Mouse (Mus musculus): Measurements from ENCODE around the gene Btnl4. TPM values are rescaled to one million over a fixed set of nuclear protein-coding genes. Genes with fewer than 3 reads are reported as not detected.
"Not testable (repeated sequence)": the region's sequence is repeated elsewhere in the genome, so short reads cannot be mapped to it uniquely, and the experiment has no call there.

Gene Btnl4
- not detected for total RNA-seq (2021)
- long read RNA-seq, experiment 1 = 0 reads
- long read RNA-seq, experiment 2 = 0 reads

DNA sequence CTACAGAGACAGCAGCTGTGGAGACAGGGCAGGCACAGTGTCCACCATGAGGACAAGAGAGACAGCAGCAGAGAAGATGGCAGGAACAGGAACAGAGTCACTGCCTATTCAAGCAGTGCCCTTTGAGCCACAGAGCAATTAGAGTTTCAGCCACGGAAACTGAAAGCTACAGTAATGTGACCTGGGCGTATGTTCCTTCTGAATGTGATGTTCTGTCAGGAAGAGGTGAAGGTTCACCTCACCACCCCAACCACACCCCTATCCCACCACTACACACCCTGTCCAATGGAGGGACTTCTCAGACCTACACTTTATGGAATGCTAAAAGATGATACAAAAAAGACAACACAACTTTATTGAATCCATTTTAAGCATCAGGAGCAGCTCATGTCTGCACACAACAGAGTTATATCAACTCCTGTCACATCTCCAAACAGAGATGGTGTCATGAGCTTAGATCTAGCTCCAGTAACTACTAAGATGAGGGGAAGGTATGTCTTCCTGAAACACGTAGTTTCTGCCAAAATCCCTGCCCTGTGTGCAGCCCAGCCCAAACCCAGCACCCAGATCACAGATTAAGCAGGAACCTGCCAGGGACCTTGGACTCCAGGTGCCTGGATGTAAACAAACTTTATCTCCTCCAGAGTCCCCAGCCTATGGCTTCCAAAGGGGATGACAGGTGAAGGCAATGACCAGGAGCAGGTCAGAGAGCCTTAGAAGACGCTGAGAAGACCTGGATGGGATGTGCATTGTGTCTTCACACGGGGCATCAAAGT is at the start of gene Btnl4:
Gene Btnl4 (minus strand): TSS at position 81 of the 776 bp plus-strand sequence.
- DNase-seq (ENCODE audit: low spot score in 2 of 2) = not testable (repeated sequence)

DNA sequence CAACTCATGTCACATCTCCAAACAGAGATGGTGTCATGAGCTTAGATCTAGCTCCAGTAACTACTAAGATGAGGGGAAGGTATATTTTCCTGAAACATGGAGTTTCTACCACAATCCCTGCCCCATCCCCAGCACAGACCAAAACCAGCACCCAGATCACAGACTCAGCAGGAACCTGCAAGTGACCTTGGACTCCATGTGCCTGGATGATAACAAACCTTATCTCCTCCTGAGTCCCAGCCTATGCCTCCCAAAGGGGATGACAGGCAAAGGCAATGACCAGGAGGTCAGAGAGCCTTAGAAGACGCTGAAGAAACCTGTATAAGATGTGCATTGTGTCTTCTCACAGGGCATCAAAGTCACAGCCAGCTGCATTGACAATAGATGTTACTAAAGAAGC is 41.9 kb upstream of the Btnl4 start:
- DNase-seq (ENCODE audit: low spot score in 2 of 2) = no peak

DNA sequence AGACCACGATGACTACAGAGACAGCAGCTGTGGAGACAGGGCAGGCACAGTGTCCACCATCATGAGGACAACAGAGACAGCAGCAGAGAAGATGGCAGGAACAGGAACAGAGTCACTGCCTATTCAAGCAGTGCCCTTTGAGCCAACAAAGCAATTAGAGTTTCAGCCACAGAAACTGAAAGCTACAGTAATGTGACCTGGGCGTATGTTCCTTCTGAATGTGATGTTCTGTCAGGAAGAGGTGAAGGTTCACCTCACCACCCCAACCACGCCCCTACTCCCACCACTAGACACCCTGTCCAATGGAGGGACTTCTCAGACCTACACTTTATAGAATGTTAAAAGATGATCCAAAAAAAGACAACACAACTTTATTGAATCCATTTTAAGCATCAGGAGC is 41.5 kb upstream of the Btnl4 start:
- not testable (repeated sequence) for DNase-seq (ENCODE audit: low spot score in 2 of 2)

DNA sequence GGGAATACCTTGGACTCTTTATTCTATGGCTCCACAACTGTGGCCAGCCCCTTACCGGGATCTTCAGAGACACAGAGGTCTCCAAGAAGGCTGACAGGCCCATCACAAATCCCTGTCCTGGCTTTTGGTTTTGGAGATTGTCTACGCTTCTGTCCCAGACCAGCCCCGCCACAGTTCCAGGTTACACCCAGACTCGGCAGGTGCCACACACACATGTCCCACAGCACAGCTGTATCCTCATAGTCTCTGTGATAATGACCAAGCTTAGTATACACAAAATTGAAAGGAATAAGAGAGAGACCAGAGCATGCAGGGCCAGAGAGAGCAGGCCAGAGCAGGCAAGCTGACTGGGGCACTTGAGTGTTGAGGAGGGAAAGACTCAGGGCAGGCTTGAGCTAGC is 40.7 kb upstream of the Btnl4 start:
- DNase-seq (ENCODE audit: low spot score in 2 of 2) = no peak

DNA sequence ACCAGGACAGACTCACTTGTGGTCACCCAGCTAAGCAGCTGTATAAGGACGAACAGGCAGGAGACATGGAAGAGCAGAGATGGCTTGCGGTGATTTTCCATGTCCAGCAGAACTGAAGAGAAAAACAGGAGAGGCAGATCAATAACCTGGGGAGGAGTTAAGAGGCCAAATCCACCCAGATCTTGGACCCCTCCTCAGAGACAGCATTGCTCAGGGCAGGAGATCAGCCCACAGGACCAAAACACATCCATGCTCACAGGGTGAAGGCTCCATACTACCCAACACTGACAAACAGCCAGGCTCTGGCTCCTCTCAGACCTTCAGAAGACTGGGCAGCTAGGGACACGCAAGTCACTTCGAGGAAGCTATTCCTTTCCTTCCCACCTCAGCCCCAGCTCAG is 40.1 kb upstream of the Btnl4 start, which contains the start of gene Btnl6:
Gene Btnl6 (minus strand): TSS at position 101 of the 400 bp plus-strand sequence.
- no peak for DNase-seq (ENCODE audit: low spot score in 2 of 2)

DNA sequence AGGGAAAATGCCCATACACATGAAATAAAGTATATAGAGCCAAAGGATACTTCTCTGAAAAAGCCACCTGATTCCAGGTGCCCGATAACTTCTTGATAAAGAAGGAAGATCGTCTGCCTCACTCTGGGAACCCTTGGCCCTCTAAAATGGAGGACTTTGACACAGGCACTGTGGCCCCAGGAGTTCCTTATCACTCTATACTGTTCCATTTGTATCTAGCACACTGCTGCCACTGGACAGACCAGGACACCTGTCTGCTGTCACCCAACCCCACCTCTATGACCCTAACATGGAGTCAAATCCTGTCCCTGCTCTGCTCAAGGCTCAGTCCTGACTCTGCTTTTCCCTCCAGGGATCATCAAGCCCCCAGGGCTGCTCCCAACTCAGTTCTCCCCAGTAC is 39.4 kb upstream of the Btnl4 start:
- no peak for DNase-seq (ENCODE audit: low spot score in 2 of 2)

DNA sequence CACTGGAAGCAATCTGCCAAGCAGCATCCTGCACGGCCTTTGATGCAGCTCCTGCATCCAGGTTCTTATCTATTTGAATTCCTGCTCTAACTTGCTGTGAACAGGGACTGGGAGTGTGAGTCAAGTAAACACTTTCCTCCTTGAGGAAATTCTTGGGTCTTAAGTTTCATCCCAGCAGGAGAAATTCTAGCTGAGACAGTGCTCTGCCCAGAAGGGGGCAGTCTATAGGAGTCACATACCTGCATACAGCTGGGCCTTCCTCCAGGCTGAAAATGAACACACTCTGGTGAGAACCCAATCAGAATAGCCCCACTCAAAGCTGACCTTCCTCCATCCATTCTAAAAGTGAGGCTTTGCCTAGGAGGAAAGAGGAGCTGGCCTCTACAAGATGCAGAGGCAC is 34.6 kb upstream of the Btnl4 start:
- not testable (repeated sequence) for DNase-seq (ENCODE audit: low spot score in 2 of 2)

DNA sequence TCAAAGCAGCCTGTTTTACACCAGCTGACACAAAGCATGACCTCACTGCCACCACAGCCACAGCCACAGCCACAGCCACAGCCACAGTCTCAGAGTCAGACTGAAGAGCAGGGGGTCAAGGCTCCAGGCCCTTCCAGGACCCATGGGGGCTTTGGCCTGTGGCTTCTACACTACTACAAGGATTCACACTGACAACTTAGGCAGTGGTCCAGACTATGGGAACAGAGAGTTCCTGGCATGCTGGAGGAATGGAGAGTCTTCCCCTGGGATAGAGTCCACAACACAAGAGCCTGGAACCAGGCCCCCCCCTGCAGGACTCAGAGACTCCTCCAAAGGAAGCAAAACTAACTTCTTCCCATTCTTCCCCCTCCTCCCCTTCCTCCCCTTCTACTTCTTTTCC is 30.5 kb upstream of the Btnl4 start:
- no peak for DNase-seq (ENCODE audit: low spot score in 2 of 2)

DNA sequence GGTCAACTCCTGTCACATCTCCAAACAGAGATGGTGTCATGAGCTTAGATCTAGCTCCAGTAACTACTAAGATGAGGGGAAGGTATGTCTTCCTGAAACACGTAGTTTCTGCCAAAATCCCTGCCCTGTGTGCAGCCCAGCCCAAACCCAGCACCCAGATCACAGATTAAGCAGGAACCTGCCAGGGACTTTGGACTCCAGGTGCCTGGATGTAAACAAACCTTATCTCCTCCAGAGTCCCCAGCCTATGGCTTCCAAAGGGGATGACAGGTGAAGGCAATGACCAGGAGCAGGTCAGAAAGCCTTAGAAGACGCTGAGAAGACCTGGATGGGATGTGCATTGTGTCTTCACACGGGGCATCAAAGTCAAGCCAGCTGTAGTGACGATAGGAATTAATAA is 20.6 kb upstream of the Btnl4 start:
- DNase-seq (ENCODE audit: low spot score in 2 of 2) = not testable (repeated sequence)

DNA sequence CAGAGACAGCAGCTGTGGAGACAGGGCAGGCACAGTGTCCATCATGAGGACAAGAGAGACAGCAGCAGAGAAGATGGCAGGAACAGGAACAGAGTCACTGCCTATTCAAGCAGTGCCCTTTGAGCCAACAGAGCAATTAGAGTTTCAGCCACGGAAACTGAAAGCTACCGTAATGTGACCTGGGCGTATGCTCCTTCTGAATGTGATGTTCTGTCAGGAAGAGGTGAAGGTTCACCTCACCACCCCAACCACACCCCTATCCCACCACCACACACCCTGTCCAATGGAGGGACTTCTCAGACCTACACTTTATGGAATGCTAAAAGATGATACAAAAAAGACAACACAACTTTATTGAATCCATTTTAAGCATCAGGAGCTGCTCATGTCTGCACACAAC is 20.2 kb upstream of the Btnl4 start:
- not testable (repeated sequence) for DNase-seq (ENCODE audit: low spot score in 2 of 2)

DNA sequence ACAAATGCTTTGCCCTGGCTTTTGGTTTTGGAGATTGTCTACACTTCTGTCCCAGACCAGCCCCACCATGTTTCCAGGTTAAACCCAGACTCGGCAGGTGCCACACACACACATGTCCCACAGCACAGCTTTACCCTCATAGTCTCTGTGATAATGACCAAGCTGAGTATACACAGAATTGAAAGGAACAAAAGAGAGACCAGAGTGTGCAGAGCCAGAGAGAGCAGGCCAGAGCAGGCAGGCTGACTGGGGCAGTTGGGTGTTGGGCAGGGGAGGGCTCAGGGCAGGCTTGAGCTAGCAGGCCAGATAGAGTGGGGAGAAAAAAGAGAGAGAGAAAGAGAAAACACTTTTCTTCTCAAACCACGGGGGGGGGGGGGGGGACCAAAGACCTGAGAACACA is 19.4 kb upstream of the Btnl4 start:
- DNase-seq (ENCODE audit: low spot score in 2 of 2) = no peak

DNA sequence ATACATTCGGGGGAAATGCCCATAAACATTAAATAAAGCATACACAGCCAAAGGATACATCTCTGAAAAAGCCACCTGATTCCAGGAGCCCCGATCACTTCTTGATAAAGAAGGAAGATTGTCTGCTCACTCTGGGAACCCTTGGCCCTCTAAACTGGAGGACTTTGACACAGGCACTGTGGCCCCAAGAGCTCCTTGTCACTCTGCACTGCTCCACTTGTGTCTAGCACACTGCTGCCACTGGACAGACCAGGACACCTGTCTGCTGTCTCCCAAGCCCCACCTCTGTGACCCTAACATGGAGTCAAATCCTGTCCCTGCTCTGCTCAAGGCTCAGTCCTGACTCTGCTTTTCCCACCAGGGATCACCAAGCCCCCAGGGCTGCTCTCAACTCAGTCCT is 18.0 kb upstream of the Btnl4 start:
- not testable (repeated sequence) for DNase-seq (ENCODE audit: low spot score in 2 of 2)

DNA sequence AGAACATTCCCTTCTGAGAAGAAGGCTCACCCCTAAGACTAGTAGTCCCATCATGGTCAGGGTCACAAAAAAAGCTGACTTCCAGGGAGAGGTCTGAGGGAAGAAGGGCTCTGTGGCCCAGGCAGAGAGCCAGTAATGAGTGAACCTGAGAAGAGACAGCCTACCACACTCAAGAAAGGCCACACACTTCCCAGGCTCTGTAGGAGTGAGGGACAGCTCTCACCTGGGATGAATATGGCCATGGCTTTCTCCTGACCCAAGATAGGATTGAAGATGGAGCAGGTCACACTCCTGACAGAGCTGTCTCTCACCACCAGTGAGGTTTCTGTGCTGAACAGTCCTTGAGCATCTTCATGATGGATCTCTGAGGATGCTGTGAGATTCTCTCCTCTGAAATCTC is 15.7 kb upstream of the Btnl4 start:
- DNase-seq (ENCODE audit: low spot score in 2 of 2) = no peak

DNA sequence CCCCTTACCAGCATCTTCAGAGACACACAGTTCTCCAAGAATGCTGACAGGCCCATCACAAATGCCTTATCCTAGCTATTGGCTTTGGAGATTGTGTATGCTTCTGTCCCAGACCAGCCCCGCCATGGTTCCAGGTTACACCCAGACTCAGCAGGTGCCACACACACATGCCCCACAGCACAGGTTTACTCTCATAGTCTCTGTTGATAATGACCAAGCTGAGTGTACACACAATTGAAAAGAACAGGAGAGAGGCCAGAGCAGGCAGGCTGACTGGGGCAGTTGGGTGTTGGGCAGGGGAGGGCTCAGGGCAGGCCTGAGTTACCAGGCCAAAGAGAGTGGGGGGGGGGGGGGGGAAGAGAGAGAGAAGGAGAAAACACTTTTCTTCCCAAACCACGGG is 691 bp downstream of the Btnl4 start:
- no peak for DNase-seq (ENCODE audit: low spot score in 2 of 2)

DNA sequence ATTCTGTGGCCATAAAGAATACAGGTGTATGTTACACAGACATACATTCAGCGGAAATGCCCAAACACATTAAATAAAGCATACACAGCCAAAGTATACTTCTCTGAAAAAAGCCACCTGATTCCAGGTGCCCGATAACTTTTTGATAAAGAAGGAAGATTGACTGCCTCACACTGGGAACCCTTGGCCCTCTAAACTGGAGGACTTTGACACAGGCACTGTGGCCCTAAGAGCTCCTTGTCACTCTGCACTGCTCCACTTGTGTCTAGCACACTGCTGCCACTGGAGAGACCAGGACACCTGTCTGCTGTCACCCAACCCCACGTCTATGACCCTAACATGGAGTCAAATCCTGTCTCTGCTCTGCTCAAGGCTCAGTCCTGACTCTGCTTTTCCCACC is 2.1 kb downstream of the Btnl4 start:
- DNase-seq (ENCODE audit: low spot score in 2 of 2) = no peak

DNA sequence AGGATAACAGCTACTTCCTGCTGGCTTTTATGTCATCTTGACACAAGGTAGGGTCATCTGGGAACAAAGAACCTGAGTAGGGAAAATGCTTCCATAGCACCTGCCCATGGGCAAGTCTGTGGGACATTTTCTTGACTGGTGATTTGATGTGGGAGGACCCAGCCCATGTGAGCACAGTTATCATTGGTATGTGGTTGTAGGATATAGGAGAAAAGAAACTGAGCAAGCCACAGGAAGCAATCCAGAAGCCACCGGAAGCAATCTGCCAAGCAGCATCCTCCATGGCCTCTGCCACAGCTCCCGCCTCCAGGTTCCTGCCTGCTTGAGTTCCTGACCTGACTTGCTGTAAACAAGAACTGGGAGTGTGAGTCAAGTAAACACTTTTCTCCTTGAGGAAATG is 6.6 kb downstream of the Btnl4 start:
- DNase-seq (ENCODE audit: low spot score in 2 of 2) = no peak

DNA sequence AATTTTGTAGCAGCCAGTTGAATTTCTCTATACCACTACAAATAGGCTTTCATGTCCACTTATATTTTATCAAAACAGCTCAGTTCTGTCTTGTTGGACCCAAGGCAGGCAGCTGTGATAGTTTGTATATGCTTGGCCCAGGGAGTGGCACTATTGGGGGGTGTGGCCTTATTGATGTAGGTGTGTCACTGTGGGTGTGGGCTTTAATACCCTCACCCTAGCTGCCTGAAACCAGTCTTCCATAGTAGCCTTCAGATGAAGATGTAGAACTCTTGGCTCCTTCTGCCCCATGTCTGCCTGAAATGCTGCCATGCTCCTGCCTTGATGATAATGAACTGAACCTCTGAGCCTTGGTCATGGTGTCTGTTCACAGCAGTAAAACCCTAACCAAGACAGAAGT is 11.2 kb downstream of the Btnl4 start:
- not testable (repeated sequence) for DNase-seq (ENCODE audit: low spot score in 2 of 2)

DNA sequence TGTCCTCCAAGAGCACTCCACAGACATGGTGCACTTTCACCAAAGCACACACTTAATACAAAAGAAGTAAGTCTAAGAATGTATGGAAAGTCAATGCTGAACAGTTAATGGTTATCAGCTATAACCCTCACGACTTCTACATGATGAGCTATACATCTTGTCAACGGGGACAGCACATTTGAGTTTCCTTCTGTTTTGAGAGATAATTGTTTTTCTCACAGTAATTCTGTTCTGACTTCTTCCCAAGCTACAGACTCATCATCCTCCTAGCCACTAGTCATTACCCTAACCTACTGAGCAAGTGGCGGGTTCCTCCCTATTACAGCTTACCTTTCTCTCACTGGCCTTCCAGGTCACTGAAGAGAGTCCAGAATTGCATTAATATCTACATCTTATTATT is 17.9 kb downstream of the Btnl4 start:
- no peak for DNase-seq (ENCODE audit: low spot score in 2 of 2)

DNA sequence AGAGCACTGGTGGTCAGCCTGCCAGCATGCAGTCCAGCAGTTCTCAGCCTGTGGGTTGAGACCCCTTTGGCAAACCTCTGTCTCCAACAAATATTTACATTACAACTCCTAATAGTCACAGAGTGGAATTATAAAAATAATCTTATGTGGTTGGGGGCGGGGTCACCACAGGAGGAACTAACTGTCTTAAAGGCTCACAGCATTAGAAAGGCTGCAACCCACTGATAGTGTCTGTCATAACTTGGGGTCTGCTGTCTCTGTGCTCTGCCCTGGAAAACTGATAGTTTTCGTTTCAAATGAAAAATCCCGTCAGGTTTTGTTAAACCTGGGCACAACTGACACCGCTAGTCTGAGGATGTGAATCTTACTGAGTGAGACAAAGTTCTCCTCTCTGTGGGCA is 19.4 kb downstream of the Btnl4 start:
- no peak for DNase-seq (ENCODE audit: low spot score in 2 of 2)

DNA sequence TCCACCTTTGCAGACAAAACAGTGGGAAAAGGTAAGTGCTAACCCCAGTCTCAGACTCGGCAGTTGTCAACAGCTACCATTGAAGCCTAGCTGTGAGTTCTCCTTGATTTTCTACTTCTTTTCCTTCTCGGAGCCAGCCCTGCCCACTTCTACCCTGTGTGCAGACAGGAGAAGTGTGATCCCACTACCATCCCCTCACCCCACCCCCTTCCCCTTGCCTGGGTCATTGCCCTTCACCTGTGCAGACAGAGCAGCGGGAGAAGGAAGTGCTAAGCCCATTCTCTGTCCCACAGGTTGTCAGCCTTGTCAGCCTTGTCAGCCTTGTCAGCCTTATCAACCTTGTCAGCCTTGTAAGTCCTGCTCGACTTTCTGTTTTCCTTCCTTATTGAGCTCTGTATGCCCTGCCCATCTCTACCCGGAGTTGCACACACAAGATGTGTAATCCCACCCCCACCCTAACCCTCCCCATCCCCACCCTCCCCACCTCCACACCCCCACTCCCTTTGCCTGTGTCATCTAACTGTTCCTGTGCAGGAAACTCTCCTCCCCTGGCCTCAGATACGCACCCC is 28.6 kb downstream of the Btnl4 start:
- no peak for DNase-seq (ENCODE audit: low spot score in 2 of 2)

DNA sequence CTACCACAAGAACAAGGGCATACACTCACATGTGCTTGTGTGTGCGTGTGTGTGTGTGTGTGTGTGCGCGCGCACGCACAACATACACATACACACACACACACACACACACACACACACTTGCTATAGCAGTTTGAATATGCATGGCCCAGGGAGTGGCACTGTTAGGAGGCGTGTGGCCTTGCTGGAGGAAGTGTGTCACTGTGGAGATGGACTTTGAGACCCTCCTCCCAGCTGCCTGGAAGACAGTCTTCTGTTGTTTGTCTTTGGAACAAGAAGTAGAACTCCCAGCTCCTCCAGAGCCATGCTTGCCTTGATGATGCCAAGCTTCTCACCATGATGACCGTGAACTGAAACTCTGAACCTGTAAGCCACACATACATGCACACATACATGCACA is 35.1 kb downstream of the Btnl4 start:
- DNase-seq (ENCODE audit: low spot score in 2 of 2) = no peak

DNA sequence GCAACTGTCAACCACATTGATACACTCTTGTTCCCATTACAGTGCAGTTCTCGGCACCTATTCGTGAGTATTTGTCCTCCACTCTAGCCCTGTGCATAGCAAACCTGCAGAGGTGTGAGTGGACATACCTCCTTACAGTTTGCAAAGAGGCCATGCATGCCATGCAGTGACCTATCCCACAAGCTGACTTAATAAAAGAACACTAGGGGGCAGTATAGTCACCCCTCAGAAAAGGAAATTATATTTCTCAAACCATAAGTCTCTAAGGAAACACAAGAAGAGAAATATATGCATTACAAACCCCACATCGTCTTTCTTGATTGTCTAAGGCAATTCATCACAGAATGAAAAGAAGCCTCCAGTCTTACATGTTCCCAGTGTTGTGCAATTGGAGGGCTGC is 37.3 kb downstream of the Btnl4 start:
- no peak for DNase-seq (ENCODE audit: low spot score in 2 of 2)

DNA sequence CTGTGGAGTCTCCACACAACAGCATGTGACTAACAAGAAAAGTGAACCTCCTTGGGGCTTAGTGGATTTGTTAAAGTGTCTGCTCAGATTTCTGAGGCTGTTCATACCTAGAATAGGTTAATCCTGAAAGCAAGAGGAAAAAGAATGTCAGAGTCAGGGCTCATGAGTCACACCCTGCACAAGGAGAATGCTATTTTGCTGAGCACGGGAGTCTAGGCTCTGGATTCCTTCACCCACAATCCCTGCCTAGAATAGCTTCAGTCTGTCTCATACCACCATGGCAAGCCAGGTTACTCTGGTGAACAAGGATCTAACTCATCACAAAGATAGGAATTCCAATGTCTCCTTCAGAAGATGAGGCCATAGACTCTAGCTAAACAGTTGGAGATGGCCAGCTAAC is 38.5 kb downstream of the Btnl4 start:
- DNase-seq (ENCODE audit: low spot score in 2 of 2) = no peak

Data from adrenal gland, adult 18-20 months (tissue).